Mouse (Mus musculus) activated CD4-positive, CD25-positive, alpha-beta regulatory T cell, adult 4 months (primary cell): ENCODE results near the gene Mrps36. TPM values are rescaled to one million over a fixed set of nuclear protein-coding genes. Genes with fewer than 3 reads are reported as not detected.
"Not testable (repeated sequence)": the region's sequence is repeated elsewhere in the genome, so short reads cannot be mapped to it uniquely, and the experiment has no call there.

Experiments used
- ATAC-seq: one replicate; pipeline ENCODE4 v1.8.0; 2017
- polyA plus RNA-seq, 2 experiments: library from polyadenylated mRNA; unstranded; fragments of 100-300 nt; shearing (Covaris generic); gene quantifications; one replicate each; pipeline ENCODE4 v1.2.1; 2017

The Mrps36 gene
- polyA plus RNA-seq, 2 experiments from 2014 or later = 108 to 119 TPM

- ATAC-seq = not testable (repeated sequence)
Observed at GRCm38 (mm10) chr13:100731462-100732046, 12.9 kb downstream of the Mrps36 start.

DNA sequence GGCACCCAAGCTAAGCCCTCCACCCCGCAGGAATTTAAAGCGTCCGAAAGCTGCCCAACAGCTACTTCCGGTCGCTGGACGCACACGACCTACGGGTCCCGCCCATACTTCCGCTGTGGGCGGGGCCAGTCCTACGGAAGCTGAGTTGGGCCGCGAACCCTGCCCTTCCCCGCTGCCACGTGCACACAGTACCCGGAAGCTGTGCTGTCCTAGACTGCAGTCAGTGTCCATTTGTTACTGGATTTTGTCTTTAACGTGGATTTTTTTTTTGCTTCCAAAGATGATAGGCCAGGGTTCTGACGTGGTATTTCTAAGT lies 13.6 kb downstream of the Mrps36 start, which contains the start of gene Cdk7:
Gene Cdk7, minus strand, starts transcription at position 79 of the 316 bp plus-strand sequence.
- ATAC-seq = peak; percentile 96

DNA sequence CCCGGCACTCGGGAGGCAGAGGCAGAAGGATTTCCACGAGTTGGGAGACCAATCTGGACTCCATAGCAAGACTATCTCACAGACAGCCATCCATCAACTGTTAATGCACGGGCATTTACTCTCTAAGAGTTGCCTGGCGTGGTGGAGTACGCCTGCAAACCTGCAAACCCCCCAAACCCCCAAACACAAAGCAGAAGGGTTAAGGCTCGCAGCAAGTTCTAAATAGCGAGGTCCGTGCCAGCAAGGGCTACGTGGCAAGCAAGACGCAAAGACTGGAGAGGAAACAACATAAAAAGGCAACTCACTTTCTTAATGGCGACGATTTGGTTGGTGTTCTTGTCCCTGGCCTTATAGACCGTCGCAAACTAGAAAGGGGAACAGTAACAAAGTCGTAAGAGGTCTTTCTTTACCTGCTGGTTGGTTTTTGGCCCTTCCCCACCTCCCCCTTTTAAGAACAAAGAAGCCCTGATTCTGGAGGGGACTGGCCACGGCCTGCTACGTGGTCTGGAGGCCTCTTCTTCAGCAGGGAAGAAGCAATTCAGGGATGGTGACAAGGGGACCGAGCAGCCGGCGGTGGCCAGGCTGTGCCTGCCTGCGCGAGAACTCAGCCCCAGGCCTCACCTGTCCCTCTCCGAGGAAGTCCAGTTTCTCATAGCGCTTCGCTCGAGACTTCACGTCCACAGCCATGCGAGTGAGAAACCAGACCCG lies 14.2 kb downstream of the Mrps36 start:
- ATAC-seq = peak; percentile 35

DNA sequence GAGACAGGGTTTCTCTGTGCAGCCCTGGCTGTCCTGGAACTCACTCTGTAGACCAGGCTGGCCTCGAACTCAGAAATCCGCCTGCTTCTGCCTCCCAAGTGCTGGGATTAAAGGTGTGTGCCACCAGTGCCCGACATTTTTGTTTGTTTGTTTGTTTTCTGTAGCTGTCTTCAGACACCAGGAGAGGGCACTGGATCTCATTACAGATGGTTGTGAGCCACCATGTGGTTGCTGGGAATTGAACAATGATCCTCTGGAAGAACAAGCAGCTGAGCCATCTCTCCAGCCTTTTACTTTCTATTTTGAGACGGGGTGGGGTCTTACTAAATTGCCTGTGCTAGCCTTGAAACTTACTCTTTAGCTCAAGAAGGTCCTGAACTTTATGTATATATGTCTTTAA lies 15.9 kb downstream of the Mrps36 start:
- ATAC-seq = not testable (repeated sequence)

- no peak for ATAC-seq
Observed at GRCm38 (mm10) chr13:100728086-100728485, 16.4 kb downstream of the Mrps36 start.

DNA sequence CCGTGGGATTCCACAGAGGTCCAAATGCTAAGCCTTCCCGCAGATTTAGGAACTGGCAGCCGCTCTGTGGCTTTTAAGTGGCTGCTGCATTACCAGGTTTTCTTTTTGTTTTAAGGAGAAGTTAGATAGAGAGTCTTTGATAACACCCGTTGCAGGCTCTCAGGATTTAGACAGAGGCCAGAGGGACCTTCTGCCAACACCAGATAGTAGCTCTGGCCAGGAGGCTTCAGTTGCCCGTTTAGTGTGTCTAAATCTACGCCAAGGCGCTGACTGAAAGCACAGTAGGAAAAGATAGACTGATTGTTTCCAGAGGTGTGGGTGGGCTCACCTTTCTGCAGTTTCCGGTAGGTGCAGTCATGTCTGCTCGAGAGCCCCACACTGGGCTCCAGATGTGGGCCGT lies 19.3 kb downstream of the Mrps36 start:
- no peak for ATAC-seq

GRCm38 (mm10) chr13:100724051-100724754 lies 20.3 kb downstream of the Mrps36 start:
- no peak for ATAC-seq

DNA sequence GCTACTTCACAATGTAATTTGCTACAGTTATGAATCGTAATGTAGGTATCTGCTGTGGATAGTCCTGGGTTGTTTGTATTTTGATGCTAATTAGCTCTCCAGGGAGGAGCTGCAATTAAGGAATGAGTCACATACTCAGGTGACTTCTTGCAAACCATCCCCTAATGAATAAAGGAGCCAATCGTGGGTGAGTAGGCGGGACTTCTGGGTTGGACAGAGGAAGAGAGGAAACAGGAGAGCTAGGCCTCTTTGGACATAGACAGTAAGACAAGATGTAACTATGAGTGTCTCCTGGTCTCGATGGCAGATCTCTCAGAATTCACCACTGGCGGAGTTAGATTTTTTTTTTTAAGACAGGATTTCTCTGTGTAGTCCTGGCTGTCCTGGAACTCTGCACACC lies 22.8 kb downstream of the Mrps36 start:
- no peak for ATAC-seq

GRCm38 (mm10) chr13:100715467-100715866 lies 29.0 kb downstream of the Mrps36 start:
- no peak for ATAC-seq

DNA sequence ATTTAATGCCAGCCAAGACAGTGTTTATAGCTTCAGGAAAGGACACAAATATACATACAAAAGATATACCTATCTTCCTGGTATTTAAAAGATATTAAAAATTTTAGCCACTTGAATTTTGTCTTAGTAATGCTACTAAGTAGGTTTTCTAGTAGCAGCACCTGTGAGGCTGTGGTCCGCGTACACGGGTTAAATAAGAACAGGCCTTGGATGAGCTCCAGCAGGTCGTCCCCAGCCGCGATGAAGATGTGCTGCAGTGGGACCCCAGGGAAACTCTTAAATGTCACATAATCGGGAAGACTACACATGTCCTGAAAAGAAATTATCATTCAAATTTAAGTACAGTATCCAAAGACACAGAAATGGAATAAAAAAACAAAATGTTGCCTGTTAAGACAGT lies 38.3 kb downstream of the Mrps36 start:
- no peak for ATAC-seq

DNA sequence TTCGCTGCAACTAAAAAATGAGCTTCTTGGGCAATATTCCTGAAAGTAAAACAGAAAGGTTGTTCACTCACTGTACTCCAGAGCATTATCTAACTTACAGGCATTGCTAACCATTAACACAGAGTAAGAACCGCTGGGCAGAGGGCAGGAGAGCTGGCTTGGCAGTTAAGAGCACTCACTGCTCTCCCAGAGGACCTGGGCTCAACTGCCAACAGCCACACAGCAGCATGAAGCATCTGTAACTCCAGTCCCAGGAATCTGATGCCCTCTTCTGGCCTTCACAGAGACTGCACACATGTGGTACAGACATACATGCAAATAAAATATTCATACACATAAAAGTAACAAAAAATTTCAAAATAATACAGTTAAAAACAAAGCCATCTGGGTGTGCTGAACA lies 41.0 kb downstream of the Mrps36 start:
- ATAC-seq = no peak

DNA sequence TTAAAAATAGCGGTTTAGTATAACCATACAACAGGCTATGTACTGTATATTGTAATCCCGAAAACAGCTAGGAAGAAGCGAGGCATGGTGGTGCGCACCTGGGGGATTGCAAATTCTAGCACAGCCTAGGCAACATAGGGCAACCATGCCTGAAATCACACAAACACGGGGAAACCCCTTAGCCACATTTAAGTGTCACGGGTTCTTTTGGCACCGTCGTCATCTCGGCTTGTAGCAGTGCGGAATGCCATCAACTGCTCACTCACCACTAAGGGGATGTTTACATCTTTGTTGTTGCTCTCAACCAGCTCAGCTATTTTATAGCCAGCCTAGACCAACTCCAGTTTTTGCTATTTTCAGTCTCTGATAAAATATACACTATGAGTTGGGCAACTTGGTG lies 45.6 kb downstream of the Mrps36 start:
- no peak for ATAC-seq

DNA sequence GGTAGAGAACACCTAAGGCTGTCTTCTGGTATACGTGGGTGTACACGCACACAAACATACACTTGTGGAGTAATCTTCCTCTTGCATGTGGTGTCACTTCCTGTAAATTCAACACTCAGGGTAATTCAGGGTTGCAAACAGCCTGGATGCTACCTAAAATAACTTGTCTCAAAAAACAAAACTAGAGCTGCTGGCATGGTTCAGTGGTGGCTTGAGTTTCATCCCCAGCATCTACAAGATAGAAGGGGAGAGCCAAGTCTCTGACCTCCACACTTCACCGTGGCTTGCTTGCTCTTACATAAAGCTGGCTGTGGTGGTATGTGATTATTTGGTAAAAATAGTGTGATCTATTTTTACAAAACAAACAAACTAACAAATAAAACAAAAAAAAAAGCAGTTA lies 46.9 kb downstream of the Mrps36 start:
- ATAC-seq = no peak

- ATAC-seq = no peak
Observed at GRCm38 (mm10) chr13:100687513-100687912, 56.9 kb downstream of the Mrps36 start.

Other genes with a start within 250 kb of the Mrps36 start
- gene Ocln, start 191.9 kb downstream of the Mrps36 start, polyA plus RNA-seq = under 1 TPM; 0.22 to 0.59 TPM
- gene Marveld2, start 127.7 kb downstream of the Mrps36 start, polyA plus RNA-seq = 1 to 10 TPM; 5.1 to 5.5 TPM
- gene Ak6, start 93.7 kb downstream of the Mrps36 start, polyA plus RNA-seq = 100 to 1,000 TPM; 135 to 140 TPM
- 10 to 100 TPM; 20.9 to 26.3 TPM for gene Rad17, start 93.6 kb downstream of the Mrps36 start, polyA plus RNA-seq
- 10 to 100 TPM in 1 of 2 experiments, 1 to 10 TPM in 1; 4.1 to 18.8 TPM for gene Taf9, start 93.1 kb downstream of the Mrps36 start, polyA plus RNA-seq
- gene Ccdc125, start 74.9 kb downstream of the Mrps36 start, polyA plus RNA-seq = 10 to 100 TPM; 23.3 to 25.2 TPM
- 10 to 100 TPM; 68.3 to 77.4 TPM for gene Cdk7, start 13.7 kb downstream of the Mrps36 start, polyA plus RNA-seq
- gene Cenph, start 31.2 kb upstream of the Mrps36 start, polyA plus RNA-seq = 1 to 10 TPM; 6.0 to 6.9 TPM
- gene Ccnb1, start 41.9 kb upstream of the Mrps36 start, polyA plus RNA-seq = 10 to 100 TPM; 51.2 to 57.0 TPM
- gene Slc30a5, start 88.8 kb upstream of the Mrps36 start, polyA plus RNA-seq = 10 to 100 TPM; 11.2 to 13.8 TPM